Mouse (Mus musculus) hindbrain, embryonic 12.5 days (tissue): Measurements from ENCODE around the gene Tssk6. TPM values are rescaled to one million over a fixed set of nuclear protein-coding genes. Genes with fewer than 3 reads are reported as not detected.
A peak's percentile ranks its signal among the peaks of the same experiment; 100 is the strongest.

ENCODE experiments used
- ATAC-seq: fragments of 200-750 bp; cut with Nextera tagmentation; 2 replicates; pipeline ENCODE4 v1.8.0; 2017; ENCODE audit warnings: moderate TSS enrichment; ENCODE audit not compliant: low FRiP score
- H3K27ac ChIP-seq: fragments of 300-500 bp; sonication (generic); 2 replicates; pipeline ENCODE4 v1.5.1; 2016; ENCODE audit warnings: mild to moderate bottlenecking
- H3K27me3 ChIP-seq: fragments of 300-500 bp; sonication (generic); 2 replicates; pipeline ENCODE4 v1.6.1; 2016; ENCODE audit warnings: mild to moderate bottlenecking
- H3K36me3 ChIP-seq: fragments of 300-500 bp; sonication (generic); 2 replicates; pipeline ENCODE4 v1.6.1; 2016; ENCODE audit warnings: mild to moderate bottlenecking
- H3K4me1 ChIP-seq: fragments of 300-500 bp; sonication (generic); 2 replicates; pipeline ENCODE4 v1.6.1; 2016
- H3K4me2 ChIP-seq: fragments of 300-500 bp; sonication (generic); replicated peaks from 2 replicates; pipeline ENCODE4 v1.6.1; 2016; ENCODE audit warnings: mild to moderate bottlenecking
- H3K4me3 ChIP-seq: fragments of 300-500 bp; sonication (generic); 2 replicates; pipeline ENCODE4 v1.5.1; 2016; ENCODE audit warnings: mild to moderate bottlenecking
- H3K9ac ChIP-seq: fragments of 300-500 bp; sonication (generic); 2 replicates; pipeline ENCODE4 v1.6.1; 2016; ENCODE audit warnings: mild to moderate bottlenecking, moderate library complexity
- H3K9me3 ChIP-seq: fragments of 300-500 bp; sonication (generic); replicated peaks from 2 replicates; pipeline ENCODE4 v1.6.1; 2016; ENCODE audit warnings: mild to moderate bottlenecking
- WGBS: fragments of 180-500 bp; shearing (Covaris S2); methylation state at CpG from one replicate; pipeline ENCODE4 v1.1.7; 2016; 5-methylcytosine and 5-hydroxymethylcytosine counted together
- polyA plus RNA-seq: library from polyadenylated mRNA; unstranded; fragments of >200 nt; fragmentation: Nextera tagmentation; extraction: Ambion mirVana; gene quantifications from 2 replicates; pipeline ENCODE4 v1.2.1, GENCODE M21; 2016

The Tssk6 gene
- polyA plus RNA-seq, 1 experiment from 2014 or later = 4.7 TPM

DNA sequence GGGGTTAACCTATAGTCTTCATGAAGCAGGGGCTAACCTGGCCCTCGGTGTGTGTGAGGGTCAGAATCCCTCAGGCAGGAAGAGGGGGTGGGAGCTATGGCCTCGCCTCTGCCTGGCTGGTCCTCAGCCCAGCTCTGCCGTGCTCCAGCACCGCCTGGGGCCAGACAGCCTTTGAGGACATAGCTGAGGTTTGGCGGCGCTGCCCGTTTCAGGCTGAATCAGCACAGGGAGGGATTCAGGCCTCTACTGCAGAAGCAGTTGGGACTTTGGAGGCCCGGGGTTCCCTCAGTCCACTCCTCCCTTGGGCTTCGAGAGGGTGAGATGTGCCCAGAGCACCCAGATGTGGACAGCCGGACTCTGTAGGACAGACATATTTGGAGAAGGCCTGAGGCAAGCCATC is 25.9 kb upstream of the Tssk6 start:
- no peak for ATAC-seq
- Histone ChIP-seq H3K36me3 (peaks cover 11% of the 10 kb centered on the region), H3K9ac (no peak overlapping the region), H3K4me3 (no peak overlapping the region), H3K4me2 (no peak overlapping the region), H3K27me3 (peaks cover 48% of the 10 kb centered on the region), H3K27ac (no peak overlapping the region), H3K9me3 (no peaks in the 10 kb centered on the region), H3K4me1 (no peaks in the 10 kb centered on the region; the same call in 1 of the 2 replicates)
- 39% methylated on average over 10 of the region's 10 CpGs for WGBS

DNA sequence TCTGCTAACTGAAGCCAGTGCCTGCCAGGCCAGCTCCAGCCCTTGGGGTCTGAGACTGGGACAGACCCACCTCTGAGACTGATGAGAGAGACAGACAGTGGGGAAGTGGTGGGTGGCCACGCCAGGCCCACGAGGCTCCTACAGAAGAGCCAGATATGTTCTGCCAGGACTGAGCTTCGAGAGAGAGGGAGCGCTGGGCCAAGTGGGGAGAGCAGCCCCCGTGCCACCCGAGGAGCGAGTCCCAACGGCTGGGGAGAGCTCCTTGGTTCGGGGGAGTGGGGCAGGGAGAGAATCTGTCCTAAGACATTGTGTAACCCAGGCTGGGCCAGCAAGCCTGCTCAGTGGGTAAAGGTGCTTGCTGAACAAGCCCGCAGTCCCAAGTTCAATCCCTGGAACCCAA is 25.0 kb upstream of the Tssk6 start:
- WGBS = 81% methylated on average over 10 of the region's 10 CpGs
- peaks cover 6% of the 10 kb centered on the region for H3K4me1 ChIP-seq
- no peaks in the 10 kb centered on the region for H3K9me3 ChIP-seq
- H3K36me3 ChIP-seq = peaks cover 5% of the 10 kb centered on the region
- no peak overlapping the region for H3K9ac ChIP-seq
- no peak overlapping the region for H3K27ac ChIP-seq
- no peak overlapping the region for H3K4me3 ChIP-seq
- peaks cover 56% of the 10 kb centered on the region for H3K27me3 ChIP-seq
- no peak overlapping the region for H3K4me2 ChIP-seq
- no peak for ATAC-seq

DNA sequence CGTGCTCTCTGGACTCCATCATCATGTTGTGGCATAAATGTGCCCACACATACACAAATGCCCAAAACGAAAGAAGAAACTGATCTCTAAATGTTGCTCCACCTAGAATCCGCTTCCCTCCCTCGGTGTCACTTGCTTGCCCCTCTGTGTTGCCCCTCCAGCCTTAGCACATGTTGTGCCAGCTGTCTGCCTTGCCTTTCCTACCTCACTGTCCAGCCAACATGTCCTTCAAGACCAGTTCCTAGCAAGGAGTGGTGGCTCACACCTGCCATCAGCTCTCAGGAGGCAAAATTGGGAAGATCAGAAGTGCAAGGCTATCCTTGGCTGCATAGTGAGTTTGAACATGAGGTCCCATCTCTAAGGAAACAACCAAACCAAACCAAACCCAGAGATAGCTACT is 24.6 kb upstream of the Tssk6 start:
- Histone ChIP-seq H3K27me3 (peaks cover 61% of the 10 kb centered on the region), H3K9me3 (no peaks in the 10 kb centered on the region), H3K4me1 (peaks cover 9% of the 10 kb centered on the region), H3K9ac (no peak overlapping the region), H3K27ac (no peak overlapping the region), H3K36me3 (peaks cover 3% of the 10 kb centered on the region; the same call in 1 of the 2 replicates), H3K4me2 (no peak overlapping the region), H3K4me3 (no peak overlapping the region)
- WGBS = 84% methylated on average over 4 of the region's 4 CpGs
- ATAC-seq = no peak

DNA sequence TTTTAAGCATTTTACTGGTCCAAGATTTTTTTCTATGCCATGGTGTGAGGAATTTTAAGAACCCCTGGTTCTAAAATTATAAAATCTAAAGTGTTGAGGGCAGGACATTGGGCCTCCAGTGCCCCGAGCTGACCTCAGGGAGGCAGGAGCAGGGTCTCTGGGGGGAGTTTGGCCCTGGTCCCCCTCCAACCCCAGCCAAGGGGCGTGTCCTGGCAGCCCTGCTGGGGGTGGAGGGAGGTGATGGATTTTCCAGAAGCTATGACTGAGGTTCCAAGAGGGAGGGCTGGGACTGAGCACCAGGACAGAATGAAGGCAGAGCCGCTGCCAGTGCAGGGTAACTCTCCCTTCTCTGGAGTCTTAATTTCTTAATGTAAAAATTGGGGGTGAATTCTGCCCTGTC is 24.0 kb upstream of the Tssk6 start:
- peaks cover 67% of the 10 kb centered on the region for H3K27me3 ChIP-seq
- H3K9ac ChIP-seq = no peak overlapping the region
- no peak overlapping the region for H3K4me2 ChIP-seq
- no peak for ATAC-seq
- H3K4me1 ChIP-seq = peaks cover 9% of the 10 kb centered on the region
- H3K27ac ChIP-seq = no peak overlapping the region
- WGBS = 63% methylated on average over 3 of the region's 3 CpGs
- no peaks in the 10 kb centered on the region for H3K9me3 ChIP-seq
- no peak overlapping the region for H3K4me3 ChIP-seq
- no peaks in the 10 kb centered on the region for H3K36me3 ChIP-seq

DNA sequence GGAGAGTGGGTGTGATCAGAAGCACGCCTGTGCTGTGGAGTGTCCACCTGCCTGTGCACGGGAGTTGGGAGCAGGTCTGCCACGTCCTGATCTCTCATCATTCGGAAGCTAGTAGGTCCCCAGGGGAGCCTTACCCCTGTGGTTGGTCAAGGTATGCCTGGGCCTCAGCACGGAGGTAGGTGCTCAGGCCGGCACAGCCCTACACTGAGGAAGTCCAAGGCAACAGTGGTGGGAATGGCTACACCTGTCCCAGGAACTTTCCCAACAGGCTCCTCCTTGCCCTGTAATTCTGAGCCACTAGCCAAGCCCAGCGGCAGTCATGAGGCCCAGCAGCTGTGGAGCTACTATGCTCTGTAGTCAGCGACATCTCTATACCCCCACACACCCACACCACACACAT is 22.3 kb upstream of the Tssk6 start:
- 67% methylated on average over 8 of the region's 8 CpGs for WGBS

DNA sequence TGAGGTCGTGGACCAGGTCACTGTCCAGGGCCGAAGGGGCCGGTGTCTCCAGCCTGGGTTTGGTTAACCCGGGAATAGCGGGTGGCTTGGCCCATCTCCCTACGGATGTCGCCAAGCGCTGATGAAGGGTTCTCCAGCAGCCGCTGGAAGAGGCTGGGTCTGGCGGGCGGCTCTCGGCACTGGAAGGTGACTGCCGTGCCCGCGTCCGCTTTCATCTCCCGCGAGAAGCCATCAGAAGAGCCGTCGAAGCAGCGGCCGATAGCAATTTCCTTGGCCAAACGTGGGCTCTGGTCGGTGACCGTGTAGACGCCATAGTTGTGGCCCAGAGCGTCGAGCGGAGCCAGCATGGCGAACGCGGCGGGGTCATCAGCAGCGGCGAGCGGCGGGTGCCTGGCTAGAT is 21.1 kb upstream of the Tssk6 start:
- Histone ChIP-seq H3K9ac (no peak overlapping the region), H3K36me3 (no peaks in the 10 kb centered on the region), H3K27me3 (peaks cover 92% of the 10 kb centered on the region), H3K27ac (no peak overlapping the region), H3K4me3 (peak overlapping the region; percentile 39), H3K4me2 (peak overlapping the region; percentile 54), H3K9me3 (no peaks in the 10 kb centered on the region), H3K4me1 (peaks cover 11% of the 10 kb centered on the region)
- WGBS = 8% methylated on average over 37 of the region's 37 CpGs
- ATAC-seq = no peak

More for the DNA sequence above, 22.3 kb upstream of the Tssk6 start:
- no peak overlapping the region for H3K4me2 ChIP-seq
- H3K9me3 ChIP-seq = no peaks in the 10 kb centered on the region
- H3K27ac ChIP-seq = no peak overlapping the region
- H3K36me3 ChIP-seq = no peaks in the 10 kb centered on the region
- peaks cover 9% of the 10 kb centered on the region for H3K4me1 ChIP-seq
- no peak overlapping the region for H3K9ac ChIP-seq
- no peak for ATAC-seq
- no peak overlapping the region for H3K4me3 ChIP-seq
- H3K27me3 ChIP-seq = peaks cover 84% of the 10 kb centered on the region

DNA sequence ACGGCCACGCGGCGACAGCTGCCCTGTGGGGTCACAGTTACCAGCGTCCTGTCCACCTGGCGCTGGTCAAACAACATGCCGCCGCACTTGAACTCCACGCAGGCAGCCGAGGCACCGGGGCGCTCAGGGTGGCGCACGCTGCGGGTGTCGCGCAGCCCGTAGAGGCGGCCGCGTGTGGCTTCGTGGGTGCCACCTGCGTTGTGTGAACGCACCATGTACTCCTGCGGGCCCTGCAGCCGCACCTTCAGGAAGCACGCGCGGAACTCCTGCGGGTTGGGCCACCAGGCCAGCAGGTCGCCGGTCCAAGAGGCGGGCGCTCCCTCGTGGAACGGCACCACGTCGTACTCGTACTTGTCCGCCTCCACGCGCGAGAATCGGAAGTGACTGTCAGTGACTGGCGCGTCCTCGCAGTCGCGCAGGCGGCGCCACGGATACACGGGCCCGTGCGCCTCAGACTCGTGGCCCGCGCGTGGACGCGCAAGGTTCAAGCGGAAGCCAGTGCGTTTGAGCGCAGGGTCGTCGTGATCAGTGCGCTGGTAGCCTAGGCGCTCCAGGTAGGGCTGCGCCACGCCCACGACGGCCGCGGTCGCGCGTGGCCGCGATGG is 20.6 kb upstream of the Tssk6 start:
- Histone ChIP-seq H3K4me1 (peaks cover 12% of the 10 kb centered on the region), H3K4me2 (peak overlapping the region; percentile 54), H3K4me3 (peak overlapping the region; percentile 39), H3K9ac (peak overlapping the region; percentile 43), H3K27ac (no peak overlapping the region), H3K9me3 (no peaks in the 10 kb centered on the region), H3K27me3 (peaks cover 92% of the 10 kb centered on the region), H3K36me3 (no peaks in the 10 kb centered on the region)
- no peak for ATAC-seq
- WGBS = 15% methylated on average over 79 of the region's 79 CpGs

DNA sequence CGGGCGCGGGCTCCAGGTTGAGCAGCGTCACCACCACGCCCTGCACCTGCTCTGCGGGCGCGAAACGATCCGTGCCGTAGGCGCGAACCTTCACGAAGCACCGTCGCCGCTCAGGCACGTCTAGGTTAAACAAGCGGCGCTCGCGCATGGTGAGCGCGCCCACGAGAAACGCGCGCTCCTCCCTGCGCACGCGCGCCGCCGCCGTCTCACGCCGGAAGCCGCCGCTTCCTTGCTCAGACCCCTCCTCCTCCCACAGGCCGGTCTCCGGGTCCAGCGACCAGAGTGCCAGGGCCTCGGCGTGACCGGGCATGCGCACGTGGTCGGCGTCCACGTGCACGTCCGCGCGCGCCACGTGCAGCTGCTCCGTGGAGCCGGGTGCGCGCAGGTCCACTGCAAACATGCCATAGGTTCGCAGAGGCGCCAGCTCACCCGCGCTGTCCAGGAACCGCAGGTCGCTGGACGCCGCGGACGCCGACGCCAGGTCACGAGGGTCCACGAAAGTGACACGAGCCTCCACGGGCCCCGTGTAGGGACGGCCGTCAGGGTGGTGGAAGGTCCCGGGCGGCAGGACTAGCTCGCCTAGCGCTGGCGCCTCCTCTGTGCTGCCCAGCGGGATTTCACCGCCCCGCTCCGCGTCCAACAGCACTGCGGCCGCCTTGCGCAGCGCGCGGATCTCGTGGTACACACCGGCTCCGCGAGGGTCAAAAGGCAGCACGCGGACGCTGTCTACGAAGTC is 19.8 kb upstream of the Tssk6 start:
- 5% methylated on average over 101 of the region's 103 CpGs for WGBS
- Histone ChIP-seq H3K4me3 (peak overlapping the region; percentile 39), H3K4me2 (peak overlapping the region; percentile 54), H3K27me3 (peaks cover 92% of the 10 kb centered on the region), H3K9me3 (no peaks in the 10 kb centered on the region), H3K27ac (no peak overlapping the region), H3K36me3 (no peaks in the 10 kb centered on the region), H3K4me1 (peaks cover 16% of the 10 kb centered on the region), H3K9ac (peak overlapping the region; percentile 43; the same call in 1 of the 2 replicates)
- peak; percentile 55 for ATAC-seq

DNA sequence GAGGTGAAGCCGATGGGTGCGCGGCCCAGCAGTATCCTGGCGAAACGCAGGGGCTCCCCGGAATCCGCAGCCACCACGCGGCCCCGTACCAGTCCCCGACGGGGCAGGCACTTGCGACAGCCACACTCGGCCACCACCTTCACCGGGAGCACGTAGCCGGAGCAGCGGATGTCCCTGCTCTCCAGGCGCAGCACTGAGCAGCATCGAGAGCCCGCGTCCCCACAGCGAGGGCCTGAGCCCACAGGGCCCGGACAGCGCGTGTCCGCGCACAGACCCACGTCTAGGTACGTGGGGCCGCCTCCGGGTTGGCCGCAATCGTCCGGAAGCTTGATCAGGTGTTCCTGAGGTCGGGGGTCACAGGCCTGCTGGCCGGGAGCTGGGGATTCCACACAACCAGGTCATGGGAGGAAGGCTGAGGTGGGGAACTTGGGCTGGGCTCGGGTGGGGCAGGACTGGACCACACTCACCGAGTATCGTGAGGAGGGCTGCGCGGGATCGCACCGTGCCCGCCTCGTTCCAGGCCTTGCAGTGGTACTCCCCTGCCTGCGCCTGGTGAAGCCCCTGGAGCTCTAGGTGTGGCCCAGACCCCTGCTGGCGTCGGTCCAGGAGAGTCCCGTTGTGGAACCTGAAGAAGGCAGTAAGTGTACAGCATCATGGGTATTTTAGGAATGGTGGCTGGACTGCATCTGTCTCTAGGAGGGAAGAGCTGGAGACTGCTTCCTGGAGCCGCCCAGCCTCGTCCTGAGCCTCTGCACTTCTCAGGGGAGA is 19.0 kb upstream of the Tssk6 start:
- no peak overlapping the region for H3K4me2 ChIP-seq
- no peak for ATAC-seq
- H3K27me3 ChIP-seq = peaks cover 98% of the 10 kb centered on the region
- no peaks in the 10 kb centered on the region for H3K9me3 ChIP-seq
- H3K36me3 ChIP-seq = no peaks in the 10 kb centered on the region
- H3K4me1 ChIP-seq = peaks cover 24% of the 10 kb centered on the region
- peak overlapping the region; percentile 39 for H3K4me3 ChIP-seq
- no peak overlapping the region for H3K9ac ChIP-seq
- H3K27ac ChIP-seq = no peak overlapping the region
- 16% methylated on average over 52 of the region's 52 CpGs for WGBS

DNA sequence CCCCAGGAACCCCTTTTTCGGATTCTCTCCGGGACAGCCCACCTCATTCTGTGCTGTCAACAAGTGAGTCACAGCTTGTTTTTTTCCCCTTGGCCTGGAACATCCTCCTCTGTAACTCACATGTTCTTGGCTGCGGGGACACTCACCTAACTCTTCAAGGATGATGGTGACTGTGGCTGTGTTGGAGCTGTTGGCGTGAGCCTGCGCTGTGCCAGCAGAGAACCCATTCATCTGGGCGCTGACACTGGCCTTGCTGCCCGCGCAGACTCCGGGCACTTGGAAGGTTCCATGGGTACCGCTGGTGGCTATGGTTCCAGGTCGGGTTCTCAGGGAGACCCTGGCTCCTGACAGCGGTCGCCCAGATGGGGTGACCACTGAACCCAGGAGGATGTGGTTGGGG is 17.8 kb upstream of the Tssk6 start:
- Histone ChIP-seq H3K4me2 (no peak overlapping the region), H3K9ac (no peak overlapping the region), H3K27me3 (peaks cover 100% of the 10 kb centered on the region), H3K36me3 (no peaks in the 10 kb centered on the region), H3K9me3 (no peaks in the 10 kb centered on the region), H3K4me3 (no peak overlapping the region), H3K27ac (no peak overlapping the region), H3K4me1 (peaks cover 36% of the 10 kb centered on the region)
- 56% methylated on average over 13 of the region's 13 CpGs for WGBS
- no peak for ATAC-seq

DNA sequence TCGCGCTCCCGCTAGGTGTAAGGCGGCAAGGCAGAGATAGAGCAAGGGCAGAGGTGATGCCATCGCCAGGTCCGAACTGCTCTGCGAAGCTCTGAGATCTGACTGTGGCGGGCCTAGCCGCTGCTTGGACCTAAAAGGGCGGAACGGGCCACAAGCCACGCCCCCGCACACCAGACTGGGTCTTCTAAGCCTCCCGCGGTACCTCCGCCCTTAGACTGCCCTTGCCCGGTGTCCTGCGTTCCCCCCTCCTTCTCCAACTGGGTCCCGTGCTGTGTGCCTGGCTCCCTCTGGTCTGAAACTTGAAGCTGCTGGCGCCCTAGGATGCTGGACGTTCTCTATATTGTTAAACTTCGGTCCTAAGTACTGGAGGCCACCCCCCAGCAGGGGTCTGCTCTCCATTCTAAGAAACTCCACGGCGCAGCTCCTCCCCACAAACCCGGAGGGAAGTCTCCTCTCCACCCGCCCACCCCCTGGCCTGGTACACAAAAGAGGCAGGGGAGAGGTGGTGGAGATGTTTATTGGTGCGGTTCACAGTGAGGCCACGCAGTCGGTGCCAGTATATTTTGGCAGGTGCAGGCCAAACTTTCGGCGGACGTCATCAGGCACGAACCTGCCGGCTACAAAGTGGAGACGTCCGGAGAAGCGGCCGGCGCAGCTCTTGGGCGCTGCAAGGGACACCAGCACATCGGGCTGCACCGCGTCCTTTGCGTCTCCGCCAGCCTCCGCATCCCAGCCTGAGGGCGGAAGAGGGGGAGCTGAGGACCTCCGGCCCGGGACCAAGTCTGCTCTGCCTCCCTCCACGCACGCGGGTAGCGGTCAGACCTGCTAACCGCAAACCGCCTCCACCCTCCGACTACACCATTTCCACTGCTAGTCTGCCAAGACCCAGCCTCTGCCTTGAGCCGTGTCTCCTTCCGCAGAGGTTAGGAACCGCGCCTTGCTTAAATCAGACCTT is 14.4 kb upstream of the Tssk6 start, which contains the start of gene Cilp2:
TSS of gene Cilp2 (minus strand) at position 399 of the 955 bp plus-strand sequence.
- peak within 1 kb of the TSS; percentile 26 for H3K4me3 ChIP-seq
- 0 out of 2 replicates have a peak within 1 kb of the TSS, but pooled peaks have one; percentile 41 for H3K9ac ChIP-seq
- no peak for ATAC-seq
- no peaks in the 10 kb centered on the region for H3K9me3 ChIP-seq
- peaks cover 88% of the 10 kb centered on the region for H3K27me3 ChIP-seq
- WGBS = under 1% methylated on average over 55 of the region's 60 CpGs
- peaks cover 40% of the 10 kb centered on the region for H3K4me1 ChIP-seq
- H3K4me2 ChIP-seq = peak within 1 kb of the TSS; percentile 42
- H3K36me3 ChIP-seq = no peaks in the 10 kb centered on the region
- H3K27ac ChIP-seq = no peak within 1 kb of the TSS
